Mouse (Mus musculus) lung, adult 2 months (tissue): ENCODE measurements around the gene Tmpo.

Experiments
- CTCF ChIP-seq: fragments of 200-500 bp; IDR thresholded peaks from 2 replicates; pipeline ENCODE4 v1.5.1; 2011; ENCODE audit warnings: mild to moderate bottlenecking, low read length, control low read depth; ENCODE audit not compliant: insufficient read depth
- POLR2A ChIP-seq: fragments of 200-500 bp; IDR thresholded peaks from 2 replicates; pipeline ENCODE4 v1.6.1; 2011; ENCODE audit warnings: low read depth, mild to moderate bottlenecking, control low read depth, low read length, borderline replicate concordance; ENCODE audit errors: extremely low read depth

DNA sequence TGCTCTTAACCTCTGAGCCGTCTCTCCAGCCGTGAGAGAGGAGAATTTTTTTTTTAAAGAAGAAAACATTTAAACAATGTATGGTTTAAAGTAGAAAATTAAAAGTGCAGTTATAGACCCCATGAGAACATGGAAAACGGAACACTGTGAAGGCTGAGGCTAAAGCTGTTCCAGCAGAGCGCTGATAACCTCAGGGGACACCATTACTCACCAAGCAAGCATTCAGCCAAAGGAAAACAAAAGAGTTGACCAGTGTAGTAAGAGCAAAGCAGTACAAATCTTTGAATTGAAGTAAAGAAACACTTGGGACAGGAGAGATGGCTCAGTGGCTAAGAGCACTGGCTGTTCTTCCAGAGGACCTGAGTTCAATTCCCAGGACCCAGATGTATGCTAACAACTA lies 49.3 kb upstream of the Tmpo start:
- TF ChIP-seq CTCF, result no peak
- TF ChIP-seq POLR2A, result no peak
